Mouse (Mus musculus) cerebellum, adult (tissue): ENCODE measurements around the gene Lmna.

Experiments used
- ATAC-seq: cut with Nextera tagmentation; 2 replicates; pipeline ENCODE4 v1.9.2; 2017; ENCODE audit warnings: mild to moderate bottlenecking, moderate library complexity, mixed read lengths; ENCODE audit not compliant: insufficient number of reproducible peaks, low FRiP score, low TSS enrichment

Lmna gene

DNA sequence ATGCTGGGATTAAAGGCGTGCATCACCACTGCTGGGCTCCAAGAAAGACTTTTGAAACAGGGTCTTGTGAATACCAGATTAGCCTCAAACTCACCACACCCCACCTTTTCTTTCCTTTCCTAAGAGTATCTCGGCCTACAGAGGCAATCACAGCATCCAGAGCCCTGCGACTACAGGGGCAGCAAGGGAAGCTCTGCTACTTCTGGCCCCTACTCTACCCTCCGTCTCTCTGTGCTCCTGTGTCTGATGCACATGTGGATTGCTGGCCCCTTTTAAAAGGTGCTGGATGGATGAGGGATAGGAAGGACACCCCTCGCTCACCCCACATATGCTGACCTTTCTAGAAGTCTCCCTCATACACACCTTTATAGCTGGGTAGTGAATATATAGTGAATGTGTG, 29.1 kb downstream of the Lmna start:
- no peak for ATAC-seq

DNA sequence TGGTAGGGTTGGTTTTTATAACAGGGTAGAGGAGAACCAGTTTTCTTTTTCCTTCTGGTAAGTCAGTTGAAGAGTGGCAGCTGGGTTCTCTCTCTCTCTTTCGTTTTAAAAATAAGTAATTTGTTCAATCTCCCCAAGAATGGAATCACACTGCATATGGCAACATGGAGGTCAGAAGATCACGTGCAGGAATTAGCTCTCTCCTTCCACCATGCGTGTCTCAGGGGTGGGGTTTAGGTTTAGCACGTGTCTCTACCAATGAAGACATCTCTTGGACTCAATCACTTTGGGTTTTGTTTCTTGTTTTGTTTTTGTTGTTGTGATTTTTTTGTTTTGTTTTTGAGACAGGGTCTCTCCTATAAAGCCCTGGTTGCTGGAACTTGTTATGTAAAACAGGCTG, 29.9 kb downstream of the Lmna start:
- no peak for ATAC-seq

DNA sequence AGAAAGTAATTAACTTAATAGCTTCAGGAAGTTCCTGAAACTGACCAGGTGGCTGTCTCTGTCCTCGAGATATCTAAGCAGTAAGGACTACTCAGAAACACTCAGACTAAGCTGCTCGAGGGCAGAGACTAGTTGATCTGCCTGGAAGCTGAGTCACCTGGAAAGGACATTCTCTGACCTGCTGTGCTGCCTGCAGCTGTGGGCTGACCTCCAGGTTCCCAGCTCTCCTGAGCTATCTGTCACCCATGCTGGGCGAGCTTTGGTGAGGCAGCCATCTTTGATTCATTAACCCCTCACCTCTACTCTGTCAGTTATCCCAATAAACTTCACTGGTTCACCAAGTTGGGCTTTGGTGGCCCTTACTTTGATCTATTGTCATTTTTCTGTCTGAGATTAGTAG, 30.6 kb downstream of the Lmna start:
- no peak for ATAC-seq

DNA sequence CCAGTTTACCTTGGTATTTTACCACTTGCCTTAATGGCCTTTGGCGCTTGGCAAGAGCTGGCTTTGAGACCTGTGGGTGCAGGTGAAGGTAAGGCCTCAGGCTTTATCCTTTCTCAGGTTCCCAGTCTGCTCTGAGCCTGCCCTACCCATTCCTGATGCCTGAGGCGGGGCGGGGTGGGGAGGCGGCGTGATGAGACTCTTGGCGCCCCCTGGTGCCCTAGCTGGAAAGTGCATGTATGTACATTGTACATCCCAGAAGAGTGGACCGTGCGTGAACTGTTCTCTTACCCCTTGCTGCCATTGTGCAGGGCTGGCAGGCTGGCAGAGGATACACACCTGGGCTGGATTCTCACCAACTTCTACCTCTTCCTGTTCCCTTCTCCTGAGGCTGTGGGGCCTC, 32.0 kb downstream of the Lmna start:
- peak; percentile 76 for ATAC-seq

DNA sequence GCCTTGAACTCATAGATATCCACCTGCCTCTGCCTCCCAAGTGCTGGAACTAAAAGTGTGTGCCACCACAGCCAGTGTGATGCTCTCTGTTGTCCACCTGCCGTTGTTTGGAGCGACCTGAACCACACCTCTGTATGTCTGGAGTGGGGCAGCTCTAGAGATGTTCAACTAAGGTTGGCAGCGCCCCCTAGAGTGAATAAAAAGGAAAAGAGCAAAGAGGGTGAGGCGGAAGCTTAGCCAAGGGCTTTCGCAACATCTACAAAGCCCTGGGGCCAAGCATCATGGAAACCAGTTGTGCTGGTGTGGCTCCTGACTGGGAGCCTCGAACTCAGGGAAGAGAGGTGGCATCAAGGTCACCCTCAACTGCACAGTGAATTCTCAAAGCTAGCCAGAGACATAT, 33.4 kb downstream of the Lmna start:
- ATAC-seq: no peak

DNA sequence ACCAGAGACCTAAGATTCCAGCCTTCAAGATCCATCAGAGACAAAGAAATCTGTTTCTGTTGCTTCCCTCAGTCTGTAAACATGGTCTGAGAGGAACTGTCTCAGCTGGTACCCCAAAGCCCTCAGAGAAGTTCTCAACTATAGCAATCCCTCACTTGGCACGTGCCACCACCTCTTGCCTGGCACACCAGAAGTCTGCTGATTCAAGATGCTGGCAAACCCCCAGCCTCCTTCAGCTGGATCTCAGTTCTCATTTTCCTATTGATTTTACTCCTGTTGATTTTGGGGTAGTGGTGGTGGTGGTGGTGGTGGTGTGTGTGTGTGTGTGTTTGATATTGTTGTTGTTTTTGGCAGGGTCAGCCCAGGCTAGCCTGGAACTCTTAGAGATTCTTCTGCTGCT, 36.2 kb downstream of the Lmna start:
- ATAC-seq: no peak

DNA sequence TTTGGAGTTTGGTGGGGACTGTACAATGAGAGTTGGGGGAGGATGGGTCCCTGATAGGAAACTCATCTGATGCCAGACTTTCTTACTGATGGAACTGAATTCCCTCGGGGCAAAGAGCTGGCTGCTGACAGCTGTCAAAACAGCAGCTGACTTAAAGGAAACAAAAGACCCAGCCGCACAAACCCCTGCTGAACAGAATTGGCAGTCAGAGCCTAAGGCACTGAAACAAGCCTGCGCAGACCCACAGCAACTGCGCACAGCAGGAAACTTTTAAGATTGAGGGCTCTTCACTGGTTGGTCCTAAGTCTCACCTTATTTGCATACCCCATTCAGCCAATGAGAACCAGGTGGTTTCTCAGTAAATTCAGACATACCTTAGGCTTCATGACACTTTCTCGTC, 36.7 kb downstream of the Lmna start:
- ATAC-seq: no peak

DNA sequence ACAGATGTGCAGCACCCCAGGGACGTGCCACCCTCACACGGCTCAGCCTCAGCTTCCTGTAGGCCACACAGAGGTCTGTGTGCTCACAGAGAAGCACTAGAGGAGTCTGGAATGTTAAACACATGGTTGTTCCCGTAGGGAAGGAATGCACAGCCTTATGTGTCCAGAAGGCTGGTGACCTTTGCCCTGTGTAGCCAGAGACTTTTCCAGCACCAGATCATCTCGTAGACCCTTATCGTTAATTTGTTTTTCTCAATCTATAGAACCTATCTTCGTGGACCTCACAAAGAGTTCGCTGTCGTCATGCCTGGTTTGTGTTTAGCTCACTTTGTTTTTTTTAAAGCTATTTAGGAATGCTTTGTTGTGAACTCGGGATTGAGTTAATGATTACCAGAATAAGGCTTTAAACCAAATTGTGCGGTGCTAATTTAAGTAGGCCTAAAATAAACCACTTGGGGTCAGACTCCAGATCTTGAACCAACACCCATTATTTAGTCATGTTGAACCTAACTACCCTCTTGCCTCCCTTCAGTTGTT, 38.7 kb downstream of the Lmna start:
- ATAC-seq: no peak

DNA sequence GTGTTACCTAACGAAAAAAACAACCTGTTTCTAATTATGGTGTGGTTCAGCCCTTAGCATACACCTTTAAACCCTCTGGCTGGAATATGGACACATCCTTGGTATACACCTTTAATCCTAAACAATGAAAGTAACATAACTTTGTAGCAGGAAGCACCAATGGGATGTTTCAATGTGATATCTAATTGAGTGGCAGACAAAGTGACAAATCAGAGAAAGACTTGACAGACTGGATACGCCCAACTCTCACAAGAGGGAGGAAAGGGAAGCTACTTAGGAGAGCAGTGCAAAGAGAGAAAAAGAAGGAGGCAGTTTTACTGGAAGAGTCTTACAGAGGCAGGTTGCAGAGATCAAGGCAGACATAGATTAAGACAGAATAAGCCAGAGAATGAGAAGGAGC, 40.3 kb downstream of the Lmna start:
- ATAC-seq: no peak

DNA sequence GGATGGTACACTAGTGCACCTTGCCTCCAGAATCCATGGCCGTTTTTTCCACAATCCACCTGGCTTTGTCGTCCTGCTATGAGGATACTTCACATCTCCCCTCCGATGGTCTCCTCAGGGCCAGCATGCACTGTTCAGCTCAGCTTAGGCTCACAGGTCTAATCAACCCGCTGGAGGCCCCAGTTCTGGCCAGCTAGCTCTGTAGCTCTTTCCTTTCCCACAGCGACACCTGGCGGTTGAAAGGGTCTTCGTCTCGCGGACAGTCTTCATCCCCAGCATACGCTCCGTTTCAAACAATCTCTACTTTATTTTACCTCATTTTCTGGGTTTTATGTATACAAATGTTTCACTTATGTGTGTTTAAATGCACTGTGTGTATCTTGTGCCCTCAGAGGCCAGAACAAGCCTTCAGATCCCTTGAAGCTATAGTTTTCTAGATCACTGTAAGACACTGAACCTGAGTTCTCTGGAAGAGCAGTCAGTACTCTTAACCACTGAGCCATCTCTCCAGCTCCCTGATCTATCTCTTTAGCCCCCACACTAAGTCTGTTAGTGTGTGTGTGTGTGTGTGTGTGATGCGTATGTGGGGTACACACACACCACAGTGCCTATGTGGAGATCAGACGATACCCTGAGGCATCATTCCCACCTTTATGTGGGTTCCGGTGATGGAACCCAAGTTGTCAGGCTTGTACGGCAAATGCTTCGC, 42.5 kb downstream of the Lmna start:
- peak; percentile 80; the same call in 1 of the 2 replicates for ATAC-seq

DNA sequence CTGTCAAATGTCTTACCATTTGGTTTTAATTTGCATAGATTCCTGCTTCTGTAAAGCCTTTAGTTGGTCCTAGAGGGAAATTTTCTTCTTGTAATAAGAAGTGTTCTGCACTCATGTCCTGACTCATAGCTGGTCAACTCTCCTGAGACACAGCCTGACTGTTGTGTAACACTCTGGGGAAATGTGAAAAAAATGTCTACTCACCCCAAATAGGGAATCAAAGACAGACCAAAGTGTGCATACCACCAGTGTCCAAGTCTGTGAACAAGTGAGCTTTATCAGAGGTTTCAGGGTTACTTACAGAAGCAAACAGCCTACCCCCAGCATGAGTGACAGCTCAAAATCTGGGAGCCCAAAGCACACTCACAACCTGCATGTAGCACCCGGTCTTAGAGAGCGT, 44.6 kb downstream of the Lmna start:
- no peak for ATAC-seq

DNA sequence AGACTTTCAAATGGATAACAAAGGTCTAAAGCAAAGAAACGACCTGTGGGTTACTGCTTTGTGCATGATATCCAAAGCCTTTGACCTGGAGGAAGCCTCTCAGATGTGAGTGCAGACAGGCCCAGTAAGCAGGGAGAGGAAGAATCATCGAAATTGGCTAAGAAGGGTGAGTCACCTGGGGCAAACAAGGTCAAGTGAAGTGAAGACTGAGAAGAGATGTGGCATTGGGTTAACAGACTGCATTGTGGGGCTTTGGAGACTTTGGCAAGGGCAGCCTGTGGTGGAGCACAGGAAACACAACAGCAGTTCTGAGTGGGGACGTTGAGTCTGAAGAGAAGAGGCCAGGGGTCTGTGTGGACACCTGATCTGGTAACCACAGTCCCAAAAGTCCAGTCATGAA, 45.3 kb downstream of the Lmna start:
- ATAC-seq: no peak

DNA sequence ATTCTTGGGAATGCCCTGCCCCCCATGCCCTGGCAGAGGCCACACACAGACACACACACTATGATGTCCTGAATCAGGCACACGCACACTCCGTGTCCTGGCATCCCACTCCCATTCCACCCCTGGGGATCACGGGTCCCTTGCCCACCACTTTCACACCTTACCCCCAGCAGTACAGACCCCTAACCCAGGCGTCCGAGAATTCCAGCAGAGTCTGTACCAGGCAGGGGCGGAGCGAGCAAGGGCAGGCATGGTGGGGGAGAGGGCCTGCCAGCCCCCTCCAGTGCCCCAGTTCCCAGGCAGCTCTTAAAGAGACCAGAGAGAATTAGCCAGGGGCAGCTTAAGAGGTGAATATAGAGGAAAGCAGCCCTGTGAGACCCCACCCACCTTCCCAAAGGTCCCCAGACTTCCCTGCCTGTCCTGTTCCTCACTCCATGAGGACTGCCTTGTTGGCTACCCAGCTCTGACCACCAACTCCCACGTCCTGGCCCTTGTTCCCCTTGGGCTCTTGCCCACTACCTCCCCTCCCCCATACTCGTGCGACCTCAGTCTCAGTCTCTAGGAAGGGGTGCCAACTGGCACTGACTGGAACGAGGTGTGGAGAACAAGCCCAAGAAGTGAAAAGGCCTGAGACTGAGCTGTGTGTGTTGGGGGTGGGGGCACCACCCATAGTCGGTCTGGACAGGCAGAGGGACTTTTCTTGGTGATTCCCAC, 48.6 kb downstream of the Lmna start, which contains the start of gene Sema4a:
Gene Sema4a (minus strand): TSS at position 200 of the 714 bp plus-strand sequence.
- no peak for ATAC-seq

DNA sequence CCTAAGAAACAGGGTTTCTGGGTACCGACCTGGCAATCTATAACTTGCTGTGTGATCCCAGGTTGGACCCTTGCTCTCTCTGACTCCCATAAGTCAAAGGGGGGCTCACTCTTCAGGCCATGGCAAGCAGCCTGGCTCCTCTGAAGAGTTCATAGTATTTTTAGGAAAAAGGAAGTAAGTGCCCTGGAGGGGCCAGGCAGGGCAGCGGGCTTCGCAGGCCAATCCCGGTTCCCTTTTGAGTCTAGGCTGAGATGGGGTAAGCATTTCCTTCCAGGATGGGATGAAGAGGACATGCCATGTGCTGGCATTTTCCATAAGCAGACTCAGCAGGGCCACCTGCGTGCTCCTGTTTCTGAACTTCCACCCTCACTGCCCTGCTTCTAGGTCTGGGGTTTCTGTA, 49.7 kb downstream of the Lmna start:
- ATAC-seq: no peak

DNA sequence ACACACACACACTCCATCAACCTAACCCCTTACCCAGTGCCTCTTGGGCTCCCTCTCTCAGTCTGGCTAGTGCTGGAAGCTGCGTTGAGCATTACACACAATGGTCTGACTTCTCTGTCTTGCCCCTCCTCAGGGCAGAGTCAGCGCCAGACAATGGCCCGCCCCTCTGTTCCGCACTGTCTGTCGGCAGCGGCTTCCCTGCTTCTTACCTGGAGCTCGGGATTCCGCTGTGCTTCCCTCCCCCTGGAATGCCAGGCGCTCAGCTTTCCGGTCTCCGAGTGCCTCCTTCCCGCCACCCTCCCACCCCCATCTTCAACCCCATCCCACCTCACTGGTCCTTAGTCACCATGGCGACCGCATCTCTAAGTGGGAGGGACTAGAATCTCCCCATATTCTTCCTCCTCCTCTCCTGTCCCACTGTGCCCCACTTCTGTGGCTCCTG, 51.0 kb downstream of the Lmna start:
- no peak for ATAC-seq

DNA sequence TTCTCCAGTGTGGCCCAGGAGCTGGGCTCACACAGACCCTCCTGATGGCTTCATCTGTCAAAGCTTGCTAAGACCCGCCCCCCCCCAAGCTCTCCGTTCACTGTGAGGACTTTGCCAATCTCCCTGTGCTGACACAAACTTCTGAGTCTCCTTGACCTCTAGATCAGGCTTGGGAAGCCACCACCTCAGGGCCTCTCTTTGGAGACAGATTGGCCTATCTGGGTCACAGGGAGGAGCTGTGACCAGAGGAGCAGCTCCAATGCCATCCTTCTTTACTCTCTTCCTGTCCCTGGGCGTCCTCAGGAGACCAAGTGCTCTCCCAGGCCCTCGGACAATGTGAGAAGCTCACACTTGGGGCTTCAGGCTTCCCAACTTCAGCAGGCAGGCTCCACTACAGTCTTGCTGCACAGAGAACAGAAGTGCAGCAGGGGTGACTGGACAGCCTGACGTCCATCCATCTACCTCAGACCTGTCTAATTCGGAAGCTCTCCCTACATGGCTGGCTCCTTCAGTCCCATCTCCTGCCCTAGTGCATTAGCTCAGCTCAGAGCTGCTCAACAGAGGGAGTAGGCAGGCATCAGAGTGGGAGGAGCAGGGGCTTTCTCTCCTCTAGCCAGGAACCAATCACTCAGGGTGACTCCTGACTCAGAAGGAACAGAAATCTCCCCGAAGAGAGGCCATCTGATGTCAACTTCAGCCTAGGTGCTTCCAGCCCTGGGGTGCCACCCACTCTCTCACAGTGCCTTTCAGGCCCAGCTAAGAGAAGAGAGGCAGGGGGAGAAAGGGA, 52.8 kb downstream of the Lmna start:
- no peak for ATAC-seq

DNA sequence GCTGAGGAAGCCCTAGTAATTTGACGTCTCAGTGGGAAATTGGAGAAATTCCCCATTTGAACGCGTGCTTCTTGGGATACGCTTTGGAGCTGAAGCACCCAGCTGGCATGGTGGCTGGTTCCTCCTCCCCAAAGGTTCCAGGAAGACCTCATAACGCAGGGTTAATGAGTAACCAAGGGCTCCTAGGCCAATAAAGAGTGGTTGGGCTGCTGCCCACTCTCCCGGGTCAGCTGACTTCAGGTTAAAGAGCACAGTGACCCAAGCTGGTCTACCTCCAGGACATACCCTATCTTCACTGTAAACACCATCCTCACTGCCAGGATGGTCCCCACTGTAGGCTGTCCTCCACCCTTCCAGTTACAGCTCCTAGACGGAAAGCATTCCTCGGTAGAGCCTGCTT, 53.4 kb downstream of the Lmna start:
- ATAC-seq: no peak

DNA sequence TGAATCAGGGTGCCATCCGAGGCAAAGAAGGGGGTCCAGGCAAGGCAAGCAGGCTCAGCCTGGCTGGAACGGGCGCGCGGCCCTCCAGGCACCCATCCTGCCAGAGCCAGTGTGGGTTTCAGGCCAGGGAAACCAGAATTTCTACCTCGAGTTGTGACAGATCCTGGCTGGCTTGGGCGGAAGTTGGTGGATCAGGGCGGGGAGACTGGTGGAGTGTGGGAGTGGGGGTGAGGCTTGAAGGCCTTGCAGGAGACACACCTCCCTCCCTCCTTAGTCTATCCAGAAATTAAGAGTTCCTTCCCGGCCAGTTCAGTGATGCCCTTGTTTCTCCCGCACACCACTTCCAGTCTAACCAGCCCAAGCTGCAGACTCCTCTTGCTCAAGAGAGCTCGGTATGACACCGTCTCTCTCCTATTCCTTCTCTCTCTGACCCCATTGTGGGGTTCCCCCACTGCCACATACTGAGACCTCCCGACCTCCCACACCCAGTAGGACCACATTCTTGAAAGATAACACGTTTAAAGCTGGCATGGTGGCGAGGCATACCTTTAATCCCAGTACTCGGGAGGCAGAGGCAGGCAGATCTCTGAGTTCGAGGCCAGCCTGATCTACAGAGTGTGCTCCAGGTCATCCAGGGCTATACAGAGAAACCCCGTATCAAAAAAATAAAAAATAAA, 54.0 kb downstream of the Lmna start:
- no peak for ATAC-seq

DNA sequence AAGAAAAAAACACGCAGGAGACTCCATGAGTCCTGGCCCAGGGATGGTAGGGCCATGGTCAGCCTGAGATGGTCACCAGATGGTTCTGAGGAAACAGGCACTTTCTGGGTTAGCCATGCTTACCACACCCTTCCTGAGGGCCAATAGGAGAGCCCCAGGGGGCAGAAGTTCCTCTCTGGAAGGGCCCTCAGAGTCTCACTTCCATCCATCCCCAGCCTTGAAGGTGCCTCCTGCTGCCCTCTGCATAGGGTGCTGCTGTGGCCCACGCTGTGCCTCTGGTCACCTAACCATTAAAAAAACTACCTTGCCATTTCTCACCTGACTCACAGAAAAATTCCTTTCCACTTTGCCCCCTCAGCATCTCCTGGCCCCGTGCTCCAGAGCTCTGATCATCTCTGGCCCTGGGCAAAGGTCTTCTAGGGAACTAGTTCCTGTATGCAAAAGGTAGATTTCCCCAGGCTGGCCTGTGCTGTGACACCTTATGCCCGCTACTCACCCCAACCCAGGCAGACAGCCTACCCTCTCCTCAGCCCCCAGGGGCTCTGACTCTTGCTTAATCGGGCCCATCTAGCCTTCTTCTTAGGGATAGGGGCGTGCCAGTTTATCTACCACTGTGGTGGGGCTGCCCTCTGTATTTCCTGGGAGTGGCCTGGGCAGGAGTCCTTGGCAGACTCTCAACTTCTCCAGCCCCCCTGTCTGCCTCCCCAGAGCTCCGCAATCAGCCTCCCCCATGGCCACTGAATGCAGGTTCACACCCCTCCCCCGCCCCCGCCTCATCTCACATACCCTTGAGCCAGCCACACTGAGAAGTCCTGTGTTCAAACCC, 54.8 kb downstream of the Lmna start:
- ATAC-seq: no peak

DNA sequence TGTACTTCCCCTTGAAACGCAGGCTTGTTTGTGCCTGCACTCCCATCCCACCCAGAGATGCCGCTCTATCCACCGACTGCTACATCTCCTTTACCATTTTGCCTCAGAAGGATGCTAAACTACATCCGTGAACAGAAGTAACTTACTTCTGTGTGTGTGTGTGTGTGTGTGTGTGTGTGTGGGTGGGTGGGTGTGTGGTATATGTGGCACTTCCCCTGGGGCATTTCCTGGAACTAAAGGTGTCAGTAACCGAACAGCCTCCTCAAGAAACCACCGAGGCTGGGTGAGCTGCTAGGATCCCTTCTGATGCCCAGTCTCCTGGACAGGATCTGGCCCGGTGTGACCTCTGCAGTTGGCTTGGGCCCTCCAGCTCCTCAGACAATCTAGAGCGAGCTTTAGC, 55.8 kb downstream of the Lmna start:
- ATAC-seq: no peak
